Comparison of ENCODE assay signal across 24 mouse cellular contexts in the genomic region with DNA sequence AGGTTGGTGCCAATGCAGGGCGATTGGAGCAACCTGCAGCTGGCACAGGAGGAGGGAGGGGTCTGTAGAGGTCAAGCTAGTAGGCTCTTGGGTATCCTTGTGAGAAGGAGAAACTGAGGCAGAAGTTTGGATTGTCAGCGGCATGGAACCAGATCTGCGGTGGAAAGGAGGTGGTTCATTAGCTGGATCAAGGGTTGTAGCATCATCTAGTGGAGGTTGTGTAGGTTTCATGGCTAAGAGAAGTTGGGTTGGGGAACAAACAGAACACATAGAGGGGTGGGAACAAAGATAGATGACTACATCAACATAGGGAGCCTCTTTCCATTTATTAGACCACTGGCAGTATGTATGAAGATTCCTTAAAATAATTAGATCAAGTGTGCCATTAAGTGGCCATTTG.
"Had no signal": no experiment of that assay in that cellular context is flagged by ENCODE, and none has a peak within 500 bp of the region (broad histone marks: within the 10 kb centered on the region; RNA-seq: fewer than 3 reads in every experiment).

No protein-coding gene starts in this region.

- H3K9me3 ChIP-seq: heart, embryonic 10.5 days; heart, embryonic 12.5 days; hindbrain, embryonic 10.5 days; hindbrain, embryonic 12.5 days; intestine, embryonic 15.5 days; limb, embryonic 10.5 days; limb, embryonic 12.5 days; liver, embryonic 13.5 days; liver, embryonic 15.5 days had no signal

- H3K27ac ChIP-seq: heart, embryonic 10.5 days; hindbrain, embryonic 10.5 days; hindbrain, embryonic 12.5 days; hindbrain, embryonic 14.5 days; intestine, embryonic 15.5 days; limb, embryonic 10.5 days; limb, embryonic 12.5 days; liver, embryonic 13.5 days; liver, embryonic 15.5 days had no signal

- H3K27me3 ChIP-seq: heart, embryonic 12.5 days; hindbrain, embryonic 12.5 days; intestine, embryonic 15.5 days; limb, embryonic 12.5 days; liver, embryonic 13.5 days; liver, embryonic 15.5 days had no signal

- H3K36me3 ChIP-seq: heart, embryonic 10.5 days; heart, embryonic 12.5 days; hindbrain, embryonic 10.5 days; hindbrain, embryonic 12.5 days; intestine, embryonic 15.5 days; limb, embryonic 10.5 days; limb, embryonic 12.5 days; liver, embryonic 13.5 days; liver, embryonic 15.5 days had no signal

- H3K4me3 ChIP-seq: heart, embryonic 10.5 days; heart, embryonic 12.5 days; hindbrain, embryonic 10.5 days; hindbrain, embryonic 12.5 days; intestine, embryonic 15.5 days; limb, embryonic 10.5 days; limb, embryonic 12.5 days; liver, embryonic 13.5 days; liver, embryonic 15.5 days had no signal

- ATAC-seq: forebrain, embryonic 16.5 days; hindbrain, embryonic 16.5 days; inflammation-experienced regulatory T-cells, adult 6 months; intestine, embryonic 15.5 days; intestine, postnatal 0 days had no signal

- H3K4me2 ChIP-seq: heart, embryonic 12.5 days; hindbrain, embryonic 12.5 days; hindbrain, embryonic 14.5 days; intestine, embryonic 15.5 days; limb, embryonic 12.5 days; liver, embryonic 11.5 days; liver, embryonic 13.5 days; liver, embryonic 15.5 days had no signal

- DNase-seq: gastrocnemius, postnatal 25 days; heart, postnatal 10 days; heart, postnatal 4 days; kidney, adult 18-20 months; kidney, adult 8-10 months; kidney, postnatal 10 days; kidney, postnatal 25 days; kidney, postnatal 4 days; liver; liver, embryonic 13.5 days had no signal

- H3K4me1 ChIP-seq: heart, embryonic 10.5 days; heart, embryonic 12.5 days; hindbrain, embryonic 10.5 days; hindbrain, embryonic 12.5 days; intestine, embryonic 15.5 days; limb, embryonic 10.5 days; limb, embryonic 12.5 days; liver, embryonic 13.5 days; liver, embryonic 15.5 days had no signal

- H3K9ac ChIP-seq: heart, embryonic 12.5 days; hindbrain, embryonic 12.5 days; hindbrain, embryonic 14.5 days; intestine, embryonic 15.5 days; limb, embryonic 12.5 days; liver, embryonic 13.5 days; liver, embryonic 15.5 days had no signal
